Mouse (Mus musculus): ENCODE results near the gene Zfp143.

- TF ChIP-seq POLR2A (IDR thresholded peaks at IDR 0.05; ENCODE audit: insufficient read length, low read depth) = no peak
- no peak for TF ChIP-seq E2F4 (IDR thresholded peaks at IDR 0.05; ENCODE audit: insufficient read depth)
- TF ChIP-seq MAX (IDR thresholded peaks at IDR 0.05; ENCODE audit: low read depth) = no peak
- TF ChIP-seq USF1 (IDR thresholded peaks at IDR 0.05; ENCODE audit: low read depth) = no peak
- no peak for TF ChIP-seq TCF12 (IDR thresholded peaks at IDR 0.05; ENCODE audit: insufficient read depth, poor library complexity, severe bottlenecking)
- TF ChIP-seq TCF3 (IDR thresholded peaks at IDR 0.05; ENCODE audit: insufficient read length, low read depth) = no peak
- TF ChIP-seq MYOD1 (IDR thresholded peaks at IDR 0.05; ENCODE audit: control insufficient read depth in 1 of 3, insufficient read length in 2 of 3, low read depth in 2 of 3) = no peak
- no peak for TF ChIP-seq REST (IDR thresholded peaks at IDR 0.05; ENCODE audit: insufficient read depth, insufficient read length)
These were observed 37.5 kb upstream of the Zfp143 start for GRCm38 (mm10) chr7:110023553-110023952.

Data from myocyte (in vitro differentiated cells).